In the genomic region with DNA sequence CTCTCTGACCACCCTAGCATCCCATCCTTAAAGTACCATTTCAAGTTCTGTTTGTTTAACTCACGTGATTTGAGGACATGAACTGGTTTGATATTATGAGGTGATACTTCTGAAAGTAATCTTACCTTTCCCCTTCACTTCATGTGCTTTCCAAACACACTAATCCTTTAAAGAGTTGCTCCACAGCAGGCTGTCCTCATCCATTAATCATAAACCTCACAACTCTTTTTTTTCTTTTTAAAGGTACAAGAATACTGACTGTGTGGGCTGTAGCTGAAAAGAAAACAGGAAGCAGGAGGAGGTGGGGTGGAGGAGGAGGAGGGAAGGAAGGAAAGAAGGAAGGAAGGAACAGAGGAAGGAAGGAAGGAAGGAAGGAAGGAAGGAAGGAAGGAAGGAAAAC, we compare ENCODE assay signal across 26 mouse cellular contexts. TPM values are rescaled to one million over a fixed set of nuclear protein-coding genes. Genes with fewer than 3 reads are reported as not detected.
DNase-seq lines count a peak whose midpoint lies in the region; ATAC-seq and TF ChIP-seq lines count a peak whose summit lies in the region.
"Had no signal": no experiment of that assay in that cellular context is flagged by ENCODE, and none has a peak within 500 bp of the region (broad histone marks: within the 10 kb centered on the region; RNA-seq: fewer than 3 reads in every experiment).

No protein-coding gene starts in this region.

- peak; percentile 45 for DNase-seq in heart, embryonic 10.5 days (ENCODE audit: low spot score)
- peak; percentile 27 for DNase-seq in kidney, adult 9 months
- DNase-seq in stomach, postnatal 0 days (ENCODE audit: low spot score) = no peak
- DNase-seq: adrenal gland, postnatal 10 days; adrenal gland, postnatal 25 days; cerebellum, adult 11 months; cerebellum, adult 18-20 months; cerebellum, adult 8-10 months; cerebellum, adult 9-11 months; cerebellum, postnatal 14 days; cerebellum, postnatal 36 days; embryo, embryonic 11 days had no signal

- H3K4me3 ChIP-seq in heart, embryonic 10.5 days = no peak overlapping the region
- no peak overlapping the region for H3K4me3 ChIP-seq in heart, embryonic 11.5 days (ENCODE audit: low read depth, low read length)
- H3K4me3 ChIP-seq in kidney, embryonic 14.5 days (ENCODE audit: low read length) = no peak overlapping the region
- H3K4me3 ChIP-seq in myocyte = no peak overlapping the region
- no peak overlapping the region for H3K4me3 ChIP-seq in stomach, postnatal 0 days (ENCODE audit: low read depth, low read length)
- no peak overlapping the region for H3K4me3 ChIP-seq in forebrain, embryonic 13.5 days
- H3K4me3 ChIP-seq: embryonic facial prominence, embryonic 13.5 days; embryonic facial prominence, embryonic 15.5 days; erythroblast, embryonic 14.5 days; forebrain, embryonic 10.5 days; forebrain, embryonic 12.5 days; forebrain, embryonic 15.5 days had no signal

- H3K27ac ChIP-seq in heart, embryonic 10.5 days = no peak overlapping the region
- no peak overlapping the region for H3K27ac ChIP-seq in heart, embryonic 11.5 days (ENCODE audit: low read depth, low read length)
- no peak overlapping the region for H3K27ac ChIP-seq in kidney, embryonic 14.5 days (ENCODE audit: low read depth, low read length)
- no peak overlapping the region for H3K27ac ChIP-seq in stomach, postnatal 0 days (replicated peaks)
- no peak overlapping the region for H3K27ac ChIP-seq in forebrain, embryonic 13.5 days
- H3K27ac ChIP-seq: embryonic facial prominence, embryonic 13.5 days; embryonic facial prominence, embryonic 15.5 days; forebrain, embryonic 10.5 days; forebrain, embryonic 12.5 days; forebrain, embryonic 15.5 days had no signal

- H3ac ChIP-seq in myocyte (ENCODE audit: control insufficient read depth, insufficient read length) = no peak overlapping the region

- H3K9me3 ChIP-seq in heart, embryonic 10.5 days = no peaks in the 10 kb centered on the region
- H3K9me3 ChIP-seq in heart, embryonic 11.5 days (replicated peaks; ENCODE audit: control insufficient read depth, low read length) = no peaks in the 10 kb centered on the region
- H3K9me3 ChIP-seq in kidney, embryonic 14.5 days (ENCODE audit: control insufficient read depth, low read length) = no peaks in the 10 kb centered on the region
- H3K9me3 ChIP-seq in stomach, postnatal 0 days (ENCODE audit: control insufficient read depth, low read length) = no peaks in the 10 kb centered on the region
- H3K9me3 ChIP-seq in forebrain, embryonic 13.5 days (replicated peaks) = no peaks in the 10 kb centered on the region
- H3K9me3 ChIP-seq: embryonic facial prominence, embryonic 13.5 days; embryonic facial prominence, embryonic 15.5 days; forebrain, embryonic 10.5 days; forebrain, embryonic 12.5 days; forebrain, embryonic 15.5 days had no signal

- no peak for ATAC-seq in heart, embryonic 11.5 days (replicated peaks; ENCODE audit: insufficient number of reproducible peaks, low FRiP score, low TSS enrichment)
- ATAC-seq in kidney, embryonic 14.5 days (ENCODE audit: low FRiP score, low TSS enrichment) = no peak
- ATAC-seq in stomach, postnatal 0 days (ENCODE audit: low FRiP score, low TSS enrichment) = peak; percentile 40; the same call in 1 of the 2 replicates
- ATAC-seq in forebrain, embryonic 13.5 days = no peak
- ATAC-seq: forebrain, embryonic 15.5 days had no signal

- no peaks in the 10 kb centered on the region for H3K27me3 ChIP-seq in heart, embryonic 10.5 days (ENCODE audit: insufficient read depth, poor library complexity, severe bottlenecking)
- no peaks in the 10 kb centered on the region for H3K27me3 ChIP-seq in heart, embryonic 11.5 days (ENCODE audit: control insufficient read depth, insufficient read depth, low read length)
- no peaks in the 10 kb centered on the region for H3K27me3 ChIP-seq in kidney, embryonic 14.5 days (ENCODE audit: control insufficient read depth, insufficient read depth, low read length)
- H3K27me3 ChIP-seq in myocyte (ENCODE audit: control insufficient read depth, insufficient read depth, insufficient read length) = no peaks in the 10 kb centered on the region
- no peaks in the 10 kb centered on the region for H3K27me3 ChIP-seq in stomach, postnatal 0 days (ENCODE audit: control insufficient read depth, insufficient read depth, low read length)
- no peaks in the 10 kb centered on the region for H3K27me3 ChIP-seq in forebrain, embryonic 13.5 days
- H3K27me3 ChIP-seq: embryonic facial prominence, embryonic 13.5 days; embryonic facial prominence, embryonic 15.5 days; forebrain, embryonic 12.5 days; forebrain, embryonic 15.5 days had no signal

- no peak overlapping the region for H3K4me2 ChIP-seq in heart, embryonic 11.5 days
- no peak overlapping the region for H3K4me2 ChIP-seq in kidney, embryonic 14.5 days (replicated peaks; ENCODE audit: low read depth, low read length)
- H3K4me2 ChIP-seq in myocyte (ENCODE audit: low read depth) = peak overlapping the region; percentile 40
- H3K4me2 ChIP-seq in stomach, postnatal 0 days (replicated peaks; ENCODE audit: low read depth) = no peak overlapping the region
- H3K4me2 ChIP-seq in forebrain, embryonic 13.5 days = no peak overlapping the region
- H3K4me2 ChIP-seq: embryonic facial prominence, embryonic 13.5 days; embryonic facial prominence, embryonic 15.5 days; forebrain, embryonic 12.5 days; forebrain, embryonic 15.5 days had no signal

- H3K36me3 ChIP-seq in heart, embryonic 10.5 days = no peaks in the 10 kb centered on the region
- H3K36me3 ChIP-seq in heart, embryonic 11.5 days (ENCODE audit: control insufficient read depth, insufficient read depth, low read length) = no peaks in the 10 kb centered on the region
- H3K36me3 ChIP-seq in kidney, embryonic 14.5 days (ENCODE audit: control insufficient read depth, insufficient read depth, low read length) = no peaks in the 10 kb centered on the region
- no peaks in the 10 kb centered on the region for H3K36me3 ChIP-seq in myocyte (ENCODE audit: control insufficient read depth, insufficient read depth)
- H3K36me3 ChIP-seq in stomach, postnatal 0 days (ENCODE audit: control insufficient read depth, insufficient read depth, low read length) = no peaks in the 10 kb centered on the region
- no peaks in the 10 kb centered on the region for H3K36me3 ChIP-seq in forebrain, embryonic 13.5 days (ENCODE audit: poor library complexity, severe bottlenecking)
- H3K36me3 ChIP-seq: embryonic facial prominence, embryonic 13.5 days; embryonic facial prominence, embryonic 15.5 days; forebrain, embryonic 10.5 days; forebrain, embryonic 12.5 days; forebrain, embryonic 15.5 days had no signal

- H3K79me2 ChIP-seq in myocyte (ENCODE audit: control insufficient read depth, insufficient read depth) = no peaks in the 10 kb centered on the region

- TF ChIP-seq POLR2A in myocyte (IDR thresholded peaks at IDR 0.05; ENCODE audit: insufficient read length, low read depth) = no peak

- no peak for TF ChIP-seq EP300 in stomach, postnatal 0 days (optimal IDR thresholded peaks at IDR 0.05)

- H3K9ac ChIP-seq in heart, embryonic 11.5 days (ENCODE audit: low read depth, low read length) = no peak overlapping the region
- no peak overlapping the region for H3K9ac ChIP-seq in kidney, embryonic 14.5 days (ENCODE audit: low read depth, low read length)
- no peak overlapping the region for H3K9ac ChIP-seq in stomach, postnatal 0 days (ENCODE audit: low read length)
- no peak overlapping the region for H3K9ac ChIP-seq in forebrain, embryonic 13.5 days
- H3K9ac ChIP-seq: embryonic facial prominence, embryonic 13.5 days; embryonic facial prominence, embryonic 15.5 days; forebrain, embryonic 12.5 days; forebrain, embryonic 15.5 days had no signal

- no peaks in the 10 kb centered on the region for H3K4me1 ChIP-seq in heart, embryonic 10.5 days
- H3K4me1 ChIP-seq in heart, embryonic 11.5 days (ENCODE audit: control insufficient read depth, insufficient read depth, low read length) = no peaks in the 10 kb centered on the region
- no peaks in the 10 kb centered on the region for H3K4me1 ChIP-seq in kidney, embryonic 14.5 days (ENCODE audit: control insufficient read depth, insufficient read depth, low read length)
- H3K4me1 ChIP-seq in stomach, postnatal 0 days (replicated peaks; ENCODE audit: control insufficient read depth, insufficient read depth) = no peaks in the 10 kb centered on the region
- no peaks in the 10 kb centered on the region for H3K4me1 ChIP-seq in forebrain, embryonic 13.5 days
- H3K4me1 ChIP-seq: embryonic facial prominence, embryonic 15.5 days; forebrain, embryonic 12.5 days; forebrain, embryonic 15.5 days had no signal

- TF ChIP-seq CTCF in stomach, postnatal 0 days (IDR thresholded peaks at IDR 0.05; ENCODE audit: low read depth) = no peak

- 71% methylated on average over 1 of the region's 1 CpGs for WGBS in heart, embryonic 10.5 days
- 57% methylated on average over 1 of the region's 1 CpGs for WGBS in heart, embryonic 11.5 days (ENCODE audit: insufficient replicate concordance)
- WGBS in kidney, embryonic 14.5 days = 55% methylated on average over 1 of the region's 1 CpGs
- WGBS in stomach, postnatal 0 days = 19% methylated on average over 1 of the region's 1 CpGs
- WGBS in forebrain, embryonic 13.5 days = 53% methylated on average over 1 of the region's 1 CpGs

RNA-seq across cellular contexts. Expression of a gene that starts 6.3 kb away (rescaled TPM):
- polyA plus RNA-seq in heart, embryonic 10.5 days (2016; fragmentation: Nextera tagmentation; extraction: Ambion mirVana) = 2.5 and 2.8 TPM in 2 replicates
- 1.7 and 2.0 TPM in 2 replicates for polyA plus RNA-seq in heart, embryonic 11.5 days (2014; fragmentation: Nextera tagmentation; extraction: Ambion mirVana)
- 0.74 and 1.4 TPM in 2 replicates for polyA plus RNA-seq in kidney, embryonic 14.5 days (2014; fragmentation: Nextera tagmentation; extraction: Ambion mirVana)
- polyA plus RNA-seq in myocyte (2012; fragmentation: generic; extraction: Trizol) = 0.07 TPM
- 0.34 and 0.45 TPM in 2 replicates for polyA plus RNA-seq in stomach, postnatal 0 days (2015; fragmentation: Nextera tagmentation; extraction: Ambion mirVana)
- polyA plus RNA-seq in forebrain, embryonic 13.5 days (2015; fragmentation: Nextera tagmentation; extraction: Ambion mirVana) = 0.35 and 0.59 TPM in 2 replicates
- polyA plus RNA-seq: C2C12; erythroblast, embryonic 14.5 days had no signal

RNA-seq across cellular contexts. Expression of a gene that starts 10.3 kb away (rescaled TPM):
- not detected in 2 replicates for polyA plus RNA-seq in heart, embryonic 10.5 days (2016; fragmentation: Nextera tagmentation; extraction: Ambion mirVana)
- polyA plus RNA-seq in heart, embryonic 11.5 days (2014; fragmentation: Nextera tagmentation; extraction: Ambion mirVana) = not detected in 2 replicates
- not detected in 2 replicates for polyA plus RNA-seq in kidney, embryonic 14.5 days (2014; fragmentation: Nextera tagmentation; extraction: Ambion mirVana)
- not detected for polyA plus RNA-seq in myocyte (2012; fragmentation: generic; extraction: Trizol)
- not detected in 2 replicates for polyA plus RNA-seq in stomach, postnatal 0 days (2015; fragmentation: Nextera tagmentation; extraction: Ambion mirVana)
- not detected in 2 replicates for polyA plus RNA-seq in forebrain, embryonic 13.5 days (2015; fragmentation: Nextera tagmentation; extraction: Ambion mirVana)
- polyA plus RNA-seq: adrenal gland, adult 2 months; brain, embryonic 14.5 days; C2C12; embryonic facial prominence, embryonic 11.5 days; embryonic facial prominence, embryonic 13.5 days; erythroblast, embryonic 14.5 days; forebrain, embryonic 10.5 days; forebrain, embryonic 12.5 days; forebrain, embryonic 15.5 days had no signal

RNA-seq across cellular contexts. Expression of a gene that starts 12.8 kb away (rescaled TPM):
- polyA plus RNA-seq in heart, embryonic 10.5 days (2016; fragmentation: Nextera tagmentation; extraction: Ambion mirVana) = not detected in 2 replicates
- not detected in 2 replicates for polyA plus RNA-seq in heart, embryonic 11.5 days (2014; fragmentation: Nextera tagmentation; extraction: Ambion mirVana)
- polyA plus RNA-seq in kidney, embryonic 14.5 days (2014; fragmentation: Nextera tagmentation; extraction: Ambion mirVana) = not detected in 2 replicates
- polyA plus RNA-seq in myocyte (2012; fragmentation: generic; extraction: Trizol) = not detected
- polyA plus RNA-seq in stomach, postnatal 0 days (2015; fragmentation: Nextera tagmentation; extraction: Ambion mirVana) = not detected in 2 replicates
- polyA plus RNA-seq in forebrain, embryonic 13.5 days (2015; fragmentation: Nextera tagmentation; extraction: Ambion mirVana) = not detected in 2 replicates
- polyA plus RNA-seq: adrenal gland, adult 2 months; brain, embryonic 14.5 days; C2C12; embryonic facial prominence, embryonic 11.5 days; embryonic facial prominence, embryonic 13.5 days; erythroblast, embryonic 14.5 days; forebrain, embryonic 10.5 days; forebrain, embryonic 12.5 days; forebrain, embryonic 15.5 days had no signal

RNA-seq across cellular contexts. Expression of a gene that starts 27.2 kb away (rescaled TPM):
- not detected in 2 replicates for polyA plus RNA-seq in heart, embryonic 10.5 days (2016; fragmentation: Nextera tagmentation; extraction: Ambion mirVana)
- polyA plus RNA-seq in heart, embryonic 11.5 days (2014; fragmentation: Nextera tagmentation; extraction: Ambion mirVana) = not detected in 2 replicates
- not detected in 2 replicates for polyA plus RNA-seq in kidney, embryonic 14.5 days (2014; fragmentation: Nextera tagmentation; extraction: Ambion mirVana)
- not detected for polyA plus RNA-seq in myocyte (2012; fragmentation: generic; extraction: Trizol)
- polyA plus RNA-seq in stomach, postnatal 0 days (2015; fragmentation: Nextera tagmentation; extraction: Ambion mirVana) = not detected in 2 replicates
- not detected in 2 replicates for polyA plus RNA-seq in forebrain, embryonic 13.5 days (2015; fragmentation: Nextera tagmentation; extraction: Ambion mirVana)
- polyA plus RNA-seq: adrenal gland, adult 2 months; brain, embryonic 14.5 days; C2C12; embryonic facial prominence, embryonic 11.5 days; embryonic facial prominence, embryonic 13.5 days; erythroblast, embryonic 14.5 days; forebrain, embryonic 10.5 days; forebrain, embryonic 12.5 days; forebrain, embryonic 15.5 days had no signal

RNA-seq across cellular contexts. Expression of a gene that starts 28.8 kb away (rescaled TPM):
- 0.25 TPM in 1 of 2 replicates, not detected in the other for polyA plus RNA-seq in heart, embryonic 10.5 days (2016; fragmentation: Nextera tagmentation; extraction: Ambion mirVana)
- 0.16 and 0.68 TPM in 2 replicates for polyA plus RNA-seq in heart, embryonic 11.5 days (2014; fragmentation: Nextera tagmentation; extraction: Ambion mirVana)
- not detected in 2 replicates for polyA plus RNA-seq in kidney, embryonic 14.5 days (2014; fragmentation: Nextera tagmentation; extraction: Ambion mirVana)
- polyA plus RNA-seq in myocyte (2012; fragmentation: generic; extraction: Trizol) = not detected
- not detected in 2 replicates for polyA plus RNA-seq in stomach, postnatal 0 days (2015; fragmentation: Nextera tagmentation; extraction: Ambion mirVana)
- polyA plus RNA-seq in forebrain, embryonic 13.5 days (2015; fragmentation: Nextera tagmentation; extraction: Ambion mirVana) = not detected in 2 replicates
- polyA plus RNA-seq: adrenal gland, adult 2 months; brain, embryonic 14.5 days; C2C12; embryonic facial prominence, embryonic 11.5 days; embryonic facial prominence, embryonic 13.5 days; erythroblast, embryonic 14.5 days; forebrain, embryonic 10.5 days; forebrain, embryonic 12.5 days; forebrain, embryonic 15.5 days had no signal
